Mouse (Mus musculus) ES-Bruce4 (cell line): ENCODE data around the gene Olfr1350. TPM values are rescaled to one million over a fixed set of nuclear protein-coding genes. Genes with fewer than 3 reads are reported as not detected.

Experiments
- H3K27ac ChIP-seq: 2 replicates; pipeline ENCODE4 v1.5.1; 2012; ENCODE audit warnings: low read length, inconsistent platforms; ENCODE audit not compliant: insufficient read depth
- H3K27me3 ChIP-seq: 2 replicates; pipeline ENCODE4 v1.6.1; 2012; ENCODE audit warnings: mild to moderate bottlenecking, low read length, inconsistent platforms; ENCODE audit not compliant: control insufficient read depth, poor library complexity, insufficient read depth, severe bottlenecking
- H3K36me3 ChIP-seq: 2 replicates; pipeline ENCODE4 v1.6.1; 2012; ENCODE audit warnings: inconsistent platforms, mild to moderate bottlenecking, low read length, moderate library complexity; ENCODE audit not compliant: control insufficient read depth, poor library complexity, insufficient read depth, severe bottlenecking
- H3K4me1 ChIP-seq: one replicate; pipeline ENCODE4 v1.8.1; 2011; ENCODE audit warnings: low read length; ENCODE audit not compliant: control insufficient read depth, insufficient read depth
- H3K4me3 ChIP-seq: 2 replicates; pipeline ENCODE4 v1.5.1; 2011; ENCODE audit warnings: low read depth, mild to moderate bottlenecking, low read length
- H3K9ac ChIP-seq: 2 replicates; pipeline ENCODE4 v1.6.1; 2012; ENCODE audit warnings: low read depth, mild to moderate bottlenecking, inconsistent platforms; ENCODE audit not compliant: poor library complexity, severe bottlenecking
- H3K9me3 ChIP-seq: replicated peaks from 2 replicates; pipeline ENCODE4 v1.6.1; 2012; ENCODE audit warnings: mild to moderate bottlenecking, low read length, inconsistent platforms; ENCODE audit not compliant: control insufficient read depth, poor library complexity, insufficient read depth, severe bottlenecking
- CTCF ChIP-seq: IDR thresholded peaks from one replicate; pipeline ENCODE4 v1.8.1; 2011; ENCODE audit warnings: low read depth, low read length
- EP300 ChIP-seq: IDR thresholded peaks from 2 replicates; pipeline ENCODE4 v1.6.1; 2011; ENCODE audit warnings: low read depth, low read length; ENCODE audit not compliant: insufficient read depth
- POLR2A ChIP-seq: IDR thresholded peaks from one replicate; pipeline ENCODE4 v1.8.1; 2011; ENCODE audit warnings: low read length; ENCODE audit not compliant: insufficient read depth
- polyA plus RNA-seq: library from polyadenylated mRNA; stranded (reverse); fragments of >200 nt; gene quantifications from 2 replicates; pipeline ENCODE4 v1.2.4, GENCODE M21; 2011; ENCODE audit warnings: low read depth; ENCODE audit not compliant: missing spikeins, insufficient read depth, insufficient read length

Gene Olfr1350
- polyA plus RNA-seq, 1 experiment, result not detected

GRCm38 (mm10) chr7:6603331-6603730, 38.7 kb downstream of the Olfr1350 start:
- Histone ChIP-seq H3K9me3 (peaks cover 7% of the 10 kb centered on the region), H3K27ac (no peak overlapping the region), H3K9ac (no peak overlapping the region), H3K27me3 (no peaks in the 10 kb centered on the region), H3K4me1 (no peaks in the 10 kb centered on the region), H3K4me3 (no peak overlapping the region), H3K36me3 (no peaks in the 10 kb centered on the region)
- TF ChIP-seq EP300, result no peak
- TF ChIP-seq CTCF, result no peak
- TF ChIP-seq POLR2A, result no peak

Other genes with a start within 250 kb of the Olfr1350 start
- 4.4 and 6.2 TPM in 2 replicates for gene Zfp583, start 233.6 kb upstream of the Olfr1350 start, polyA plus RNA-seq
- 3.2 and 3.8 TPM in 2 replicates for gene Gm3854, start 221.1 kb upstream of the Olfr1350 start, polyA plus RNA-seq
- 0.59 and 1.2 TPM in 2 replicates for gene Zfp78, start 201.6 kb upstream of the Olfr1350 start, polyA plus RNA-seq
- 3.2 and 4.5 TPM in 2 replicates for gene Zfp28, start 181.5 kb upstream of the Olfr1350 start, polyA plus RNA-seq
- gene Smim17, start 166.1 kb upstream of the Olfr1350 start, polyA plus RNA-seq, result 1.1 and 1.3 TPM in 2 replicates
- 0.32 and 0.34 TPM in 2 replicates for gene Gm20715, start 154.6 kb upstream of the Olfr1350 start, polyA plus RNA-seq
- gene Olfr1344, start 126.2 kb upstream of the Olfr1350 start, polyA plus RNA-seq, result not detected in 2 replicates
- not detected in 2 replicates for gene Olfr1336, start 108.7 kb upstream of the Olfr1350 start, polyA plus RNA-seq
- gene Olfr1346, start 97.7 kb upstream of the Olfr1350 start, polyA plus RNA-seq, result not detected in 2 replicates
- not detected in 2 replicates for gene Olfr5, start 77.9 kb upstream of the Olfr1350 start, polyA plus RNA-seq
- not detected in 2 replicates for gene Olfr1347, start 65.1 kb upstream of the Olfr1350 start, polyA plus RNA-seq
- not detected in 2 replicates for gene Olfr1348, start 56.1 kb upstream of the Olfr1350 start, polyA plus RNA-seq
- 0.48 TPM in 1 of 2 replicates, not detected in the other for gene Olfr1349, start 41.9 kb upstream of the Olfr1350 start, polyA plus RNA-seq
- gene Zim1, start 131.6 kb downstream of the Olfr1350 start, polyA plus RNA-seq, result 5.2 and 10.3 TPM in 2 replicates
- 216 and 228 TPM in 2 replicates for gene Peg3, start 165.6 kb downstream of the Olfr1350 start, polyA plus RNA-seq
- 12.8 and 14.2 TPM in 2 replicates for gene Usp29, start 165.7 kb downstream of the Olfr1350 start, polyA plus RNA-seq